Mouse (Mus musculus): ENCODE measurements around the gene Ptpn4. TPM values are rescaled to one million over a fixed set of nuclear protein-coding genes. Genes with fewer than 3 reads are reported as not detected.
A peak's percentile ranks its signal among the peaks of the same experiment; 100 is the strongest.

Gene Ptpn4
- polyA plus RNA-seq (2015; fragmentation: Nextera tagmentation; extraction: Ambion mirVana) = 1.2 and 1.5 TPM in 2 replicates

DNA sequence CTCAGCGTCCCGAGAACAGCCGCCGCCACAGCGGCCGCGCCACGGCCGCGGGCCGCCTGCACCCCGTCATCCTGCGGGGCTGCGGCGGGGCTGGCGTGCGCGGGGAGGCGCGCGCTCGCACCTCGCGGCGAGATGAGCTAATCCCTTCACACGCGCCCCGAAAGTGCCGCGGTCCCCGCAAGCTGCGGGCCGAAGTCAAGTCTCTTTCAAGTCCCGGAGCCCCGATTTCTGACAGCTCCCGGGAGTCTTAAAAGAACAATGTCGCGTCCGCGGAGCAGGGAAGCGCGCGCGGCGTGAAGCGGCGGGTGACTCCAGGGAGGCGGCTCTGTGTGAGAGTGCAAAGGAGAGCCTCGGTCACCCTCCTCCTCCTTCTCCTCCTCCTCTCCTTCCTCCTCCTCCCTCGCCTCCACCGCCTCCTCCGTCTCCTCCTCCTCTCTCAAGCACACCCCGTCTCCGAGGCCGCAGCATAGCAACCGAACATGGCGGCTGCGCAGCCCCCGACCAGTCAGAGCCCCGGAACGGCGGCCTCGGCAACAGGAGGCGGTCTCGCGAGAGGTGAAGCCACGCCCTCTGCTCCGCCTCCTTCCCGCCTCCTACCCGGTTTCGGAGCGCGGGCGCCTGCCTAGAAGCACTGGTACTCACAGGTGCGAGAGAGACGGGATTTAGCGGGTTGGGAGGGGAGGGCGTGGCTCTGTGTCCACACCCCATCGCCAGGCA lies at the start of gene Ptpn4:
Gene Ptpn4, minus strand, starts transcription at position 579 of the 717 bp plus-strand sequence.
- Histone ChIP-seq H3K9ac (ENCODE audit: low read depth, low read length) (peak within 1 kb of the TSS; percentile 84), H3K4me3 (ENCODE audit: low read depth, low read length) (peak within 1 kb of the TSS; percentile 90), H3K9me3 (replicated peaks; ENCODE audit: control insufficient read depth, low read length) (no peaks in the 10 kb centered on the region), H3K36me3 (ENCODE audit: control insufficient read depth, insufficient read depth) (no peaks in the 10 kb centered on the region), H3K27me3 (ENCODE audit: control insufficient read depth, insufficient read depth, low read depth, low read length) (no peaks in the 10 kb centered on the region), H3K27ac (ENCODE audit: low read length) (peak within 1 kb of the TSS; percentile 88), H3K4me2 (ENCODE audit: low read depth, low read length) (peak within 1 kb of the TSS; percentile 90), H3K4me1 (ENCODE audit: control insufficient read depth, low read depth, low read length) (peaks cover 13% of the 10 kb centered on the region)
- WGBS (ENCODE audit: insufficient replicate concordance) = under 1% methylated on average over 76 of the region's 79 CpGs
- ATAC-seq (ENCODE audit: low read depth) = peak; percentile 98

DNA sequence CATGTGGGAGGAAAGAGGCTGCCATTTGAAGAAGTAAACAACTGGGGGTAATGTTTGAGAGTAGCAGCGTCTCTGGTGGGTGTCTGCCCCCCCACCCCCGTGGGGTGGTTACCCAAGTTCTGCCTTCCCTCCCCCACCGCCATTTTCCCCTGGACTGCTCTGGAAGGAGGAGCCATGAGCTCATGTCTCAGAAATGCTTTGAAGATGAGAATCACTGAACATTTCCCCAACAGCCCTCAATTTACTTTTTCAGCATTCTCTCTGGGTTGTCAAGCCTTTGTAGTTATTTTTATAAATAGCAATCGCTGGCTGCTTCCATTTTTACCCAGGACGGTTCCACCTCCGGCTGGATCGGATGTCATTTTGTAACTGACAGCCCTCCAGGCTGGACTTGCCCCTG lies 48.9 kb upstream of the Ptpn4 start:
- H3K4me1 ChIP-seq (ENCODE audit: control insufficient read depth, low read depth, low read length) = no peaks in the 10 kb centered on the region
- no peaks in the 10 kb centered on the region for H3K27me3 ChIP-seq (ENCODE audit: control insufficient read depth, insufficient read depth, low read depth, low read length)
- no peak overlapping the region for H3K9ac ChIP-seq (ENCODE audit: low read depth, low read length)
- 55% methylated on average over 7 of the region's 7 CpGs for WGBS (ENCODE audit: insufficient replicate concordance)
- H3K27ac ChIP-seq (ENCODE audit: low read length) = no peak overlapping the region
- H3K4me2 ChIP-seq (ENCODE audit: low read depth, low read length) = no peak overlapping the region
- no peaks in the 10 kb centered on the region for H3K36me3 ChIP-seq (ENCODE audit: control insufficient read depth, insufficient read depth)
- no peak overlapping the region for H3K4me3 ChIP-seq (ENCODE audit: low read depth, low read length)
- H3K9me3 ChIP-seq (replicated peaks; ENCODE audit: control insufficient read depth, low read length) = no peaks in the 10 kb centered on the region
- no peak for ATAC-seq (ENCODE audit: low read depth)

GRCm38 (mm10) chr1:119884272-119884671 lies 46.9 kb upstream of the Ptpn4 start:
- no peak overlapping the region for H3K27ac ChIP-seq (ENCODE audit: low read length)
- WGBS (ENCODE audit: insufficient replicate concordance) = 69% methylated on average over 3 of the region's 3 CpGs
- no peaks in the 10 kb centered on the region for H3K27me3 ChIP-seq (ENCODE audit: control insufficient read depth, insufficient read depth, low read depth, low read length)
- H3K4me2 ChIP-seq (ENCODE audit: low read depth, low read length) = no peak overlapping the region
- ATAC-seq (ENCODE audit: low read depth) = no peak
- H3K4me1 ChIP-seq (ENCODE audit: control insufficient read depth, low read depth, low read length) = no peaks in the 10 kb centered on the region
- H3K9me3 ChIP-seq (replicated peaks; ENCODE audit: control insufficient read depth, low read length) = no peaks in the 10 kb centered on the region
- H3K36me3 ChIP-seq (ENCODE audit: control insufficient read depth, insufficient read depth) = no peaks in the 10 kb centered on the region
- no peak overlapping the region for H3K4me3 ChIP-seq (ENCODE audit: low read depth, low read length)
- H3K9ac ChIP-seq (ENCODE audit: low read depth, low read length) = no peak overlapping the region

DNA sequence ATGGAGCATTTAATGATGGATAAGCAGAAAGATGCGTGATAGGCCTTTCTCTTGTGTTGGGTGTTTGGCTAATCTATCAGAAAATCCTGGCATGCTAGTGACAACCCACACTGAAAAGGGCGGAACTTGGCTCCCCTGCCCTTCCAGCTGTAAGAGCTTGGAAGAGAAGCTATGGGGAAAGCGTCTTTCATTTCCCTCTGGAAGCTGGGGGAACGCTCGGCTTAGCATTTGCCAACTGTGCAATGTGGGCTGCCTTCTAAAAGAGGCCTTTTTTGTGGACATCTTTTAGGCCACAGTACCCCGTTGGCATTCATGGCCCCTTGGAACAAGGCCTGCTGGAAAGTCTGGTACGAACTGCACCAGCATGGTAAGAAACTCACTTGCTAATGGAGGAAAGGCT lies 41.5 kb upstream of the Ptpn4 start:
- no peak for ATAC-seq (ENCODE audit: low read depth)
- H3K4me2 ChIP-seq (ENCODE audit: low read depth, low read length) = no peak overlapping the region
- H3K36me3 ChIP-seq (ENCODE audit: control insufficient read depth, insufficient read depth) = no peaks in the 10 kb centered on the region
- no peak overlapping the region for H3K9ac ChIP-seq (ENCODE audit: low read depth, low read length)
- H3K9me3 ChIP-seq (replicated peaks; ENCODE audit: control insufficient read depth, low read length) = no peaks in the 10 kb centered on the region
- H3K27me3 ChIP-seq (ENCODE audit: control insufficient read depth, insufficient read depth, low read depth, low read length) = no peaks in the 10 kb centered on the region
- 68% methylated on average over 7 of the region's 7 CpGs for WGBS (ENCODE audit: insufficient replicate concordance)
- H3K4me3 ChIP-seq (ENCODE audit: low read depth, low read length) = no peak overlapping the region
- no peaks in the 10 kb centered on the region for H3K4me1 ChIP-seq (ENCODE audit: control insufficient read depth, low read depth, low read length)
- no peak overlapping the region for H3K27ac ChIP-seq (ENCODE audit: low read length)

DNA sequence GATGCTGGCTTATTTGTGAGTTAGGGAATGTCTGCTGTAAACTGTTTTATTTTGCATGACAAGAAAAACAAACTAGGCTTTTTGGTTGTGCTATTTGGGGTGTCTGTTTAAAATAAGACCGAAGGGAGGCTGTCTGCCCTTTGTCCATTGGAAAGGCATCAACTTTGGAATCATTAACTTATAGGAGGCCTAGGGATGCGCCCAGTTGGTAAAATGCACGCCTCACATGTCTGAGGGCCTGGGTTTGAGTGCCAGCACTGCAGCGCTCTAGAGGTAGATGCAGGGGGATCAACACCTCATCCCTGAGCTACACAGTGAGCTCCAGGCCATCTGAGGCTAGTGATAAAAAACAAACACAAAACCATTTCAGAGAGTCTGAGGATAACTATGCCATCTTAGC lies 40.1 kb upstream of the Ptpn4 start:
- H3K36me3 ChIP-seq (ENCODE audit: control insufficient read depth, insufficient read depth) = no peaks in the 10 kb centered on the region
- H3K4me3 ChIP-seq (ENCODE audit: low read depth, low read length) = no peak overlapping the region
- H3K27me3 ChIP-seq (ENCODE audit: control insufficient read depth, insufficient read depth, low read depth, low read length) = no peaks in the 10 kb centered on the region
- 58% methylated on average over 4 of the region's 4 CpGs for WGBS (ENCODE audit: insufficient replicate concordance)
- H3K9me3 ChIP-seq (replicated peaks; ENCODE audit: control insufficient read depth, low read length) = no peaks in the 10 kb centered on the region
- H3K9ac ChIP-seq (ENCODE audit: low read depth, low read length) = no peak overlapping the region
- peak; percentile 43; the same call in 1 of the 2 replicates for ATAC-seq (ENCODE audit: low read depth)
- no peak overlapping the region for H3K27ac ChIP-seq (ENCODE audit: low read length)
- no peaks in the 10 kb centered on the region for H3K4me1 ChIP-seq (ENCODE audit: control insufficient read depth, low read depth, low read length)
- H3K4me2 ChIP-seq (ENCODE audit: low read depth, low read length) = no peak overlapping the region; the same call in 1 of the 2 replicates

GRCm38 (mm10) chr1:119868395-119869161 lies 31.2 kb upstream of the Ptpn4 start:
- Histone ChIP-seq H3K9me3 (replicated peaks; ENCODE audit: control insufficient read depth, low read length) (no peaks in the 10 kb centered on the region), H3K36me3 (ENCODE audit: control insufficient read depth, insufficient read depth) (no peaks in the 10 kb centered on the region), H3K9ac (ENCODE audit: low read depth, low read length) (no peak overlapping the region), H3K4me3 (ENCODE audit: low read depth, low read length) (no peak overlapping the region), H3K27ac (ENCODE audit: low read length) (no peak overlapping the region), H3K27me3 (ENCODE audit: control insufficient read depth, insufficient read depth, low read depth, low read length) (no peaks in the 10 kb centered on the region), H3K4me1 (ENCODE audit: control insufficient read depth, low read depth, low read length) (no peaks in the 10 kb centered on the region), H3K4me2 (ENCODE audit: low read depth, low read length) (no peak overlapping the region)
- 46% methylated on average over 13 of the region's 13 CpGs for WGBS (ENCODE audit: insufficient replicate concordance)
- no peak for ATAC-seq (ENCODE audit: low read depth)

DNA sequence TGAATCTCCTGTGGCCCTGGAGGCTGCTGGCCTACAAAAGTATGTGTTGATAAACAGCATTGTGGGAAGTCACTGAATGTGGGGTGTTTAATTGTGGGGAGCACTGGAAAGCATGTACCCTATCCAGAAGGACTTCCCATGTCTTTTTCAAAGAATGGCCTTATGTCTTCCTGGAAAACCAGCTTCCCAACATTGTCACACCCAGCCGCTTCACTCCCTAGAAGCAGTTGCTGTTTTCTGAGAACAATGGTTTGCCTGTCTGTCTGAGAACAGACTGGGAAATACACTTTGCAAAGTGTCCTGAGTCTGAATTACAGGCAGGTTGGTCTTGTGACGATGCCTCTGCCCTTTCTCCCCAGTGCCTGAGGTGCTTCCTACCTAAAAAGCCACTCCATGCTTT lies 29.9 kb upstream of the Ptpn4 start:
- H3K4me1 ChIP-seq (ENCODE audit: control insufficient read depth, low read depth, low read length) = no peaks in the 10 kb centered on the region
- H3K27ac ChIP-seq (ENCODE audit: low read length) = no peak overlapping the region
- 55% methylated on average over 2 of the region's 2 CpGs for WGBS (ENCODE audit: insufficient replicate concordance)
- H3K4me3 ChIP-seq (ENCODE audit: low read depth, low read length) = no peak overlapping the region
- no peak overlapping the region for H3K9ac ChIP-seq (ENCODE audit: low read depth, low read length)
- no peaks in the 10 kb centered on the region for H3K27me3 ChIP-seq (ENCODE audit: control insufficient read depth, insufficient read depth, low read depth, low read length)
- no peak for ATAC-seq (ENCODE audit: low read depth)
- H3K9me3 ChIP-seq (replicated peaks; ENCODE audit: control insufficient read depth, low read length) = no peaks in the 10 kb centered on the region
- no peaks in the 10 kb centered on the region for H3K36me3 ChIP-seq (ENCODE audit: control insufficient read depth, insufficient read depth)
- no peak overlapping the region for H3K4me2 ChIP-seq (ENCODE audit: low read depth, low read length)

DNA sequence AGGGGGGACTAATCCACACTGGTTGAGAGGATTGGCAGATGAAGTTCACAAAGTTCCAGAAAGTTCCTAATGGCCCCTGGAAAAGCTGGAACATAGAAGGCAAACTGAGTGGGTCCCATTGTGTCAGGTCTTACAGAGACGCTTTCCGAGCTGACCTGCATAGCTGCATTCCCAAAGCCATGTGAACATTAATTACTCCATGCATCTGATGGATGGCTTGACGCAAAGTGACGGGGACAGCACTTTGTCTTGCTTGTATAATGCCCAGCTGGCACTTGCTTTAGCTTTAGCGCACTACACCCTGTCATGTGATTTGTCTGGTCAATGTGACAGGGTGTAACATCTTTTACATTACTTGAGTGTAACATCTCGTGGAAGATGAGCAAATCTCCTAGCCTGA lies 27.9 kb upstream of the Ptpn4 start:
- H3K27ac ChIP-seq (ENCODE audit: low read length) = no peak overlapping the region
- H3K27me3 ChIP-seq (ENCODE audit: control insufficient read depth, insufficient read depth, low read depth, low read length) = no peaks in the 10 kb centered on the region
- no peaks in the 10 kb centered on the region for H3K9me3 ChIP-seq (replicated peaks; ENCODE audit: control insufficient read depth, low read length)
- no peak overlapping the region for H3K4me2 ChIP-seq (ENCODE audit: low read depth, low read length)
- no peak overlapping the region for H3K4me3 ChIP-seq (ENCODE audit: low read depth, low read length)
- H3K4me1 ChIP-seq (ENCODE audit: control insufficient read depth, low read depth, low read length) = no peaks in the 10 kb centered on the region
- 56% methylated on average over 6 of the region's 6 CpGs for WGBS (ENCODE audit: insufficient replicate concordance)
- ATAC-seq (ENCODE audit: low read depth) = no peak
- no peaks in the 10 kb centered on the region for H3K36me3 ChIP-seq (ENCODE audit: control insufficient read depth, insufficient read depth)
- no peak overlapping the region for H3K9ac ChIP-seq (ENCODE audit: low read depth, low read length)
